Mouse (Mus musculus) lung, embryonic 14.5 days (tissue): Measurements from ENCODE around the gene Gm20390. TPM values are rescaled to one million over a fixed set of nuclear protein-coding genes. Genes with fewer than 3 reads are reported as not detected.
"Not testable (repeated sequence)": the region's sequence is repeated elsewhere in the genome, so short reads cannot be mapped to it uniquely, and the experiment has no call there.

Experiments used
- ATAC-seq: fragments of 200-750 bp; cut with Nextera tagmentation; 2 replicates; pipeline ENCODE4 v1.8.0; 2017; ENCODE audit warnings: mild to moderate bottlenecking, moderate TSS enrichment, moderate library complexity; ENCODE audit not compliant: insufficient read depth
- DNase-seq: peaks from one replicate; pipeline ENCODE4 v3.0.0-alpha.2; 2015
- H3K27ac ChIP-seq: fragments of 300-500 bp; sonication (generic); 2 replicates; pipeline ENCODE4 v1.5.1; 2014; ENCODE audit warnings: low read depth, mild to moderate bottlenecking, moderate library complexity
- H3K27me3 ChIP-seq: fragments of 300-500 bp; sonication (generic); 2 replicates; pipeline ENCODE4 v1.6.1; 2014; ENCODE audit warnings: low read length, control low read depth; ENCODE audit not compliant: insufficient read depth
- H3K36me3 ChIP-seq: fragments of 300-500 bp; sonication (generic); 2 replicates; pipeline ENCODE4 v1.6.1; 2014; ENCODE audit warnings: control low read depth; ENCODE audit not compliant: insufficient read depth
- H3K4me1 ChIP-seq: fragments of 300-500 bp; sonication (generic); 2 replicates; pipeline ENCODE4 v1.6.1; 2014; ENCODE audit warnings: antibody characterized with exemption, control low read depth; ENCODE audit not compliant: insufficient read depth
- H3K4me2 ChIP-seq: fragments of 300-500 bp; sonication (generic); 2 replicates; pipeline ENCODE4 v1.6.1; 2014; ENCODE audit warnings: mild to moderate bottlenecking
- H3K4me3 ChIP-seq: fragments of 300-500 bp; sonication (generic); 2 replicates; pipeline ENCODE4 v1.5.1; 2014; ENCODE audit warnings: low read depth, low read length
- H3K9ac ChIP-seq: fragments of 300-500 bp; sonication (generic); 2 replicates; pipeline ENCODE4 v1.6.1; 2014
- H3K9me3 ChIP-seq: fragments of 300-500 bp; sonication (generic); 2 replicates; pipeline ENCODE4 v1.6.1; 2016; ENCODE audit warnings: low read depth, low read length, control low read depth
- CTCF ChIP-seq: IDR thresholded peaks from 2 replicates; pipeline ENCODE4 v1.5.1; 2016; ENCODE audit warnings: antibody characterized with exemption, low read depth
- WGBS: fragments of 180-500 bp; shearing (Covaris S2); extraction: QIAGEN DNeasy Blood & Tissue Kit; methylation state at CpG from one replicate; pipeline ENCODE4 v1.1.7; 2014; 5-methylcytosine and 5-hydroxymethylcytosine counted together
- polyA plus RNA-seq: library from polyadenylated mRNA; unstranded; fragments of >200 nt; fragmentation: Nextera tagmentation; extraction: Ambion mirVana; gene quantifications from 2 replicates; pipeline ENCODE4 v1.2.1, GENCODE M21; 2014

Gene Gm20390
- polyA plus RNA-seq, 1 experiment from 2014 or later: 438 TPM

- no peak for DNase-seq
- no peaks in the 10 kb centered on the region for H3K27me3 ChIP-seq
- H3K4me2 ChIP-seq: peak overlapping the region; percentile 86
- peaks cover 12% of the 10 kb centered on the region; the same call in 1 of the 2 replicates for H3K4me1 ChIP-seq
- H3K9me3 ChIP-seq: no peaks in the 10 kb centered on the region
- peaks cover 62% of the 10 kb centered on the region for H3K36me3 ChIP-seq
- peak overlapping the region; percentile 82 for H3K9ac ChIP-seq
- peak overlapping the region; percentile 92 for H3K27ac ChIP-seq
- no peak for TF ChIP-seq CTCF
- ATAC-seq: peak; percentile 15; the same call in 1 of the 2 replicates
- peak overlapping the region; percentile 71 for H3K4me3 ChIP-seq
- WGBS: 36% methylated on average over 13 of the region's 13 CpGs
Observed at GRCm38 (mm10) chr11:93954738-93955255, 13.3 kb downstream of the Gm20390 start.

DNA sequence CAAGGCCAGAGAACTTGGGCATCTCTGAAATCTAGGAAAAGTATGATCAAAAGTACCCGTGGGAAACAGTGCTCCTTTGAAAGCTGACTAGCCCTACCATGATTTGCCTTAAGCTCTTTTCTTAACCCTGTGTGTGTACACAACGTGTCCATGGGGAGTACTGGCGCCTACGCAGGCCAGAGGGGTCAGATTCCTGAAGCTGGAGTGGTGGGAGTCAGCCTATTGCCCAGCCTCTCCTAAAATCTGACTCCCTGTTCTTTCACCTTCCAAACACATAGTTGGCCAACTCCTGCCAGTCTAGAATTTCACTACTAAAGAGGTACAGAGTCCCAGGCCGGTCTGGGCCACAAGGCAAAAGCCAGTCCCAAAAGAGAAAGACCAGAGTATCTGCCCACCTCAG lies 15.7 kb downstream of the Gm20390 start:
- H3K4me2 ChIP-seq: peak overlapping the region; percentile 19; the same call in 1 of the 2 replicates
- H3K27ac ChIP-seq: no peak overlapping the region
- H3K4me1 ChIP-seq: peaks cover 12% of the 10 kb centered on the region; the same call in 1 of the 2 replicates
- H3K36me3 ChIP-seq: peaks cover 57% of the 10 kb centered on the region
- WGBS: 44% methylated on average over 5 of the region's 5 CpGs
- H3K27me3 ChIP-seq: no peaks in the 10 kb centered on the region
- no peak overlapping the region for H3K4me3 ChIP-seq
- H3K9me3 ChIP-seq: no peaks in the 10 kb centered on the region
- no peak overlapping the region for H3K9ac ChIP-seq
- TF ChIP-seq CTCF: no peak
- ATAC-seq (no peak), DNase-seq (no peak)

- ATAC-seq: no peak
- DNase-seq: no peak
- Histone ChIP-seq H3K36me3 (peaks cover 60% of the 10 kb centered on the region), H3K4me3 (no peak overlapping the region), H3K4me1 (0 out of 2 replicates have a peak, but pooled peaks cover 8% of the 10 kb centered on the region), H3K27me3 (no peaks in the 10 kb centered on the region), H3K27ac (no peak overlapping the region), H3K4me2 (no peak overlapping the region), H3K9ac (no peak overlapping the region), H3K9me3 (no peaks in the 10 kb centered on the region)
- TF ChIP-seq CTCF: no peak
- WGBS: 81% methylated on average over 1 of the region's 1 CpGs
Observed at GRCm38 (mm10) chr11:93950045-93950444, 18.0 kb downstream of the Gm20390 start.

GRCm38 (mm10) chr11:93948887-93949567 lies 19.1 kb downstream of the Gm20390 start:
- 87% methylated on average over 9 of the region's 9 CpGs for WGBS
- Histone ChIP-seq H3K9ac (no peak overlapping the region), H3K9me3 (no peaks in the 10 kb centered on the region), H3K4me1 (0 out of 2 replicates have a peak, but pooled peaks cover 4% of the 10 kb centered on the region), H3K27ac (no peak overlapping the region), H3K4me2 (no peak overlapping the region), H3K27me3 (no peaks in the 10 kb centered on the region), H3K4me3 (no peak overlapping the region), H3K36me3 (peaks cover 57% of the 10 kb centered on the region)
- ATAC-seq (no peak), DNase-seq (no peak)
- no peak for TF ChIP-seq CTCF

DNA sequence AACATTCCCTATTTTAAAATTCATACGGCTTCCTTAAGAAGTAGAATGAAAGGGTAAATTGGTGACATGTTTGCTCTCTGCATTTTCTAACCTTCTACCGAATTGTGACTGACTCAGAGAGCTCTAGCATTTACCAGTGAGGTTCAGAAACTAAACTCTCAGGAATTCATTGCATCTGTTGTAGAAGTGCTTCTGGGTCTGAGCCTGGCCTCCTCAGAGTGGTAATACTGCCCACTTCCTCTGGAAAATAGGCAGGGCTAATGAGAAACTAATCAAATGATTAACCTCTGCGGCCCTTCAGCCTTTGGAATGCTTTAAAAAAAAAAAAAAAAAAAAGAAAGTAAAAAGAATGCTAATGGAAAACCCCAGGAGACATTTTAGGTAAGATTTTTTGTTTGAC lies 23.1 kb downstream of the Gm20390 start:
- no peaks in the 10 kb centered on the region for H3K27me3 ChIP-seq
- WGBS: 84% methylated on average over 3 of the region's 3 CpGs
- no peak for DNase-seq

DNA sequence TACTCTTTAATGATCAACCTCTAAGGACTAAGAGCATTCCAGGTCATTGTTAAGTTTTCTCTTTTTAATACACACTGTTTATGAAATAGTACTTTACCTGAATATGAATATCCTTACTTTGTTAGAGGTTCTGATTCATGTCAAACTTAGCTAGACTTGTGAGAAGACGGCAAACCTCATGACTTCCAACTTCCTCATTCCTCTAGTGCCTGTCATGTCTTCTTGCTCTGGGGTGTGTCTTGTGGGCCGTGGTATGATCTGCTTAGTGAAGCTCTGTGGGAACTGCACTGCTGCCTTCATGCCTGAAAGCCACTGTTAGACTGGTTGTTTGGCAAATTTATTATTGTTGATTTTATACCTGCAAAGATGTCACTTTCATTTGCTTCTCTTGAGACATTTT lies 27.2 kb downstream of the Gm20390 start:
- WGBS: 71% methylated on average over 2 of the region's 2 CpGs
- DNase-seq: no peak
- TF ChIP-seq CTCF: no peak
- no peak overlapping the region for H3K4me3 ChIP-seq
- peaks cover 42% of the 10 kb centered on the region for H3K36me3 ChIP-seq
- H3K27ac ChIP-seq: no peak overlapping the region
- no peak overlapping the region for H3K9ac ChIP-seq
- no peaks in the 10 kb centered on the region for H3K4me1 ChIP-seq
- no peaks in the 10 kb centered on the region for H3K9me3 ChIP-seq
- no peak for ATAC-seq
- H3K4me2 ChIP-seq: no peak overlapping the region
- H3K27me3 ChIP-seq: no peaks in the 10 kb centered on the region

More for the DNA sequence above, 23.1 kb downstream of the Gm20390 start:
- no peaks in the 10 kb centered on the region for H3K9me3 ChIP-seq
- H3K36me3 ChIP-seq: peaks cover 38% of the 10 kb centered on the region
- no peaks in the 10 kb centered on the region for H3K4me1 ChIP-seq
- H3K9ac ChIP-seq: no peak overlapping the region
- H3K4me3 ChIP-seq: no peak overlapping the region
- TF ChIP-seq CTCF: no peak
- H3K27ac ChIP-seq: no peak overlapping the region
- no peak for ATAC-seq
- H3K4me2 ChIP-seq: no peak overlapping the region

GRCm38 (mm10) chr11:93929106-93929505 lies 39.0 kb downstream of the Gm20390 start:
- Histone ChIP-seq H3K9ac (no peak overlapping the region), H3K4me2 (no peak overlapping the region), H3K27me3 (no peaks in the 10 kb centered on the region), H3K4me3 (no peak overlapping the region), H3K9me3 (no peaks in the 10 kb centered on the region), H3K27ac (no peak overlapping the region), H3K4me1 (no peaks in the 10 kb centered on the region), H3K36me3 (peaks cover 86% of the 10 kb centered on the region)
- DNase-seq (peak; percentile 24), ATAC-seq (no peak)
- TF ChIP-seq CTCF: peak; percentile 18; the same call in 1 of the 2 replicates

DNA sequence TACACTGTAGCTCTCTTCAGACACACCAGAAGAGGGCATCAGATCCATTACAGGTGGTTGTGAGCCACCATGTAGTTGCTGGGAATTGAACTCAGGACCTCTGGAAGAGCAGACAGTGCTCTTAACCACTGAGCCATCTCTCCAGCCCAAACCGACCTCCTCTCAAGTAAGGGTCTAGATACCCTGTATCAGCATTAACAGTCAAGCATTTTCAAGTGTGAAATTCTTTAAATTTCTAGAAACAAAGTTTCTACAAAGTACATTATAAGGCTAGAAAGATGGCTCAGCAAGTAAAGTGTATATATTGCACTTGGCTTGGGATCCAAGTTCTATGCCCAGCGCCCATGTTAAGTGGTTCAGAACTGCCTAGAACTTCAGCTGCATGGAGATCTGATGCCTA lies 53.1 kb downstream of the Gm20390 start:
- H3K4me2 ChIP-seq, H3K9ac ChIP-seq, ATAC-seq, H3K27me3 ChIP-seq, H3K4me1 ChIP-seq, H3K4me3 ChIP-seq, H3K9me3 ChIP-seq, DNase-seq, H3K27ac ChIP-seq: not testable (repeated sequence)
- H3K36me3 ChIP-seq: peaks cover 86% of the 10 kb centered on the region
- WGBS: 91% methylated on average over 2 of the region's 2 CpGs
